Mouse (Mus musculus): ENCODE measurements at regions not wholly inside any gene's neighbourhood (a gene's known extent, or its start where the extent isn't known, plus 50 kb on each side); places are given as distances from the start of the nearest gene placed in this dataset.

GRCm38 (mm10) chr1:92776353-92776752 lies 55.1 kb upstream of the Gpc1 start:
- no peak overlapping the region for H3K27ac ChIP-seq (ENCODE audit: insufficient read depth, low read length)
- no peak for TF ChIP-seq POLR2A (IDR thresholded peaks at IDR 0.05; ENCODE audit: low read depth, low read length)
- no peak for TF ChIP-seq CTCF (IDR thresholded peaks at IDR 0.05; ENCODE audit: extremely low read depth, insufficient read depth, insufficient read length, insufficient replicate concordance)
- 82% methylated on average over 4 of the region's 4 CpGs for WGBS
- H3K4me1 ChIP-seq (ENCODE audit: control insufficient read depth, insufficient read depth, insufficient read length) = no peaks in the 10 kb centered on the region; the same call in 1 of the 2 replicates
- no peaks in the 10 kb centered on the region for H3K27me3 ChIP-seq (ENCODE audit: control insufficient read depth, insufficient read depth, low read length)
- no peak overlapping the region for H3K4me3 ChIP-seq (ENCODE audit: extremely low read depth, insufficient read depth, insufficient read length)
- H3K36me3 ChIP-seq (ENCODE audit: control insufficient read depth, insufficient read depth, low read length) = no peaks in the 10 kb centered on the region
- no peak for DNase-seq (ENCODE audit: low read depth in 1 of 2, low spot score in 2 of 2)

GRCm38 (mm10) chr1:92775908-92776307 lies 55.5 kb upstream of the Gpc1 start:
- Histone ChIP-seq H3K4me1 (ENCODE audit: control insufficient read depth, insufficient read depth, insufficient read length) (no peaks in the 10 kb centered on the region; the same call in 1 of the 2 replicates), H3K27me3 (ENCODE audit: control insufficient read depth, insufficient read depth, low read length) (no peaks in the 10 kb centered on the region), H3K36me3 (ENCODE audit: control insufficient read depth, insufficient read depth, low read length) (no peaks in the 10 kb centered on the region), H3K4me3 (ENCODE audit: extremely low read depth, insufficient read depth, insufficient read length) (no peak overlapping the region), H3K27ac (ENCODE audit: insufficient read depth, low read length) (no peak overlapping the region)
- TF ChIP-seq POLR2A (IDR thresholded peaks at IDR 0.05; ENCODE audit: low read depth, low read length) (no peak), CTCF (IDR thresholded peaks at IDR 0.05; ENCODE audit: extremely low read depth, insufficient read depth, insufficient read length, insufficient replicate concordance) (no peak)
- no peak for DNase-seq (ENCODE audit: low read depth in 1 of 2, low spot score in 2 of 2)
- 79% methylated on average over 3 of the region's 3 CpGs for WGBS

- no peak for TF ChIP-seq CTCF (IDR thresholded peaks at IDR 0.05; ENCODE audit: extremely low read depth, insufficient read depth, insufficient read length, insufficient replicate concordance)
- TF ChIP-seq POLR2A (IDR thresholded peaks at IDR 0.05; ENCODE audit: low read depth, low read length) = no peak
- H3K27me3 ChIP-seq (ENCODE audit: control insufficient read depth, insufficient read depth, low read length) = no peaks in the 10 kb centered on the region
- WGBS = 15% methylated on average over 16 of the region's 16 CpGs
- no peaks in the 10 kb centered on the region for H3K36me3 ChIP-seq (ENCODE audit: control insufficient read depth, insufficient read depth, low read length)
- no peaks in the 10 kb centered on the region; the same call in 1 of the 2 replicates for H3K4me1 ChIP-seq (ENCODE audit: control insufficient read depth, insufficient read depth, insufficient read length)
- no peak overlapping the region for H3K27ac ChIP-seq (ENCODE audit: insufficient read depth, low read length)
- peak overlapping the region; percentile 21; the same call in 1 of the 2 replicates for H3K4me3 ChIP-seq (ENCODE audit: extremely low read depth, insufficient read depth, insufficient read length)
- no peak for DNase-seq (ENCODE audit: low read depth in 1 of 2, low spot score in 2 of 2)
Observed at GRCm38 (mm10) chr1:92774743-92775692, 56.4 kb upstream of the Gpc1 start.

GRCm38 (mm10) chr1:92774006-92774405 lies 57.4 kb upstream of the Gpc1 start:
- Histone ChIP-seq H3K27ac (ENCODE audit: insufficient read depth, low read length) (no peak overlapping the region), H3K4me3 (ENCODE audit: extremely low read depth, insufficient read depth, insufficient read length) (no peak overlapping the region), H3K36me3 (ENCODE audit: control insufficient read depth, insufficient read depth, low read length) (no peaks in the 10 kb centered on the region), H3K4me1 (ENCODE audit: control insufficient read depth, insufficient read depth, insufficient read length) (no peaks in the 10 kb centered on the region; the same call in 1 of the 2 replicates), H3K27me3 (ENCODE audit: control insufficient read depth, insufficient read depth, low read length) (no peaks in the 10 kb centered on the region)
- TF ChIP-seq POLR2A (IDR thresholded peaks at IDR 0.05; ENCODE audit: low read depth, low read length) = no peak
- no peak for TF ChIP-seq CTCF (IDR thresholded peaks at IDR 0.05; ENCODE audit: extremely low read depth, insufficient read depth, insufficient read length, insufficient replicate concordance)
- no peak for DNase-seq (ENCODE audit: low read depth in 1 of 2, low spot score in 2 of 2)
- 52% methylated on average over 3 of the region's 3 CpGs for WGBS

GRCm38 (mm10) chr1:92772784-92773113 lies 58.7 kb upstream of the Gpc1 start:
- Histone ChIP-seq H3K4me3 (ENCODE audit: extremely low read depth, insufficient read depth, insufficient read length) (no peak overlapping the region), H3K27me3 (ENCODE audit: control insufficient read depth, insufficient read depth, low read length) (no peaks in the 10 kb centered on the region), H3K4me1 (ENCODE audit: control insufficient read depth, insufficient read depth, insufficient read length) (no peaks in the 10 kb centered on the region; the same call in 1 of the 2 replicates), H3K36me3 (ENCODE audit: control insufficient read depth, insufficient read depth, low read length) (no peaks in the 10 kb centered on the region), H3K27ac (ENCODE audit: insufficient read depth, low read length) (no peak overlapping the region)
- no peak for DNase-seq (ENCODE audit: low read depth in 1 of 2, low spot score in 2 of 2)
- TF ChIP-seq POLR2A (IDR thresholded peaks at IDR 0.05; ENCODE audit: low read depth, low read length) = no peak
- TF ChIP-seq CTCF (IDR thresholded peaks at IDR 0.05; ENCODE audit: extremely low read depth, insufficient read depth, insufficient read length, insufficient replicate concordance) = no peak
- WGBS = 84% methylated on average over 10 of the region's 10 CpGs

GRCm38 (mm10) chr1:92772101-92772783 lies 59.2 kb upstream of the Gpc1 start:
- H3K27me3 ChIP-seq (ENCODE audit: control insufficient read depth, insufficient read depth, low read length) = no peaks in the 10 kb centered on the region
- H3K4me3 ChIP-seq (ENCODE audit: extremely low read depth, insufficient read depth, insufficient read length) = no peak overlapping the region
- H3K27ac ChIP-seq (ENCODE audit: insufficient read depth, low read length) = no peak overlapping the region
- WGBS = 76% methylated on average over 9 of the region's 9 CpGs
- DNase-seq (ENCODE audit: low read depth in 1 of 2, low spot score in 2 of 2) = no peak
- TF ChIP-seq CTCF (IDR thresholded peaks at IDR 0.05; ENCODE audit: extremely low read depth, insufficient read depth, insufficient read length, insufficient replicate concordance) (no peak), POLR2A (IDR thresholded peaks at IDR 0.05; ENCODE audit: low read depth, low read length) (no peak)
- H3K4me1 ChIP-seq (ENCODE audit: control insufficient read depth, insufficient read depth, insufficient read length) = no peaks in the 10 kb centered on the region; the same call in 1 of the 2 replicates
- H3K36me3 ChIP-seq (ENCODE audit: control insufficient read depth, insufficient read depth, low read length) = no peaks in the 10 kb centered on the region
